Mouse (Mus musculus) cortical plate, adult 2 months (tissue): ENCODE measurements around the gene Sytl2.

Experiments
- CTCF ChIP-seq: fragments of 200-500 bp; IDR thresholded peaks from 2 replicates; pipeline ENCODE4 v1.5.1; 2011; ENCODE audit warnings: mild to moderate bottlenecking, control low read depth, low read length; ENCODE audit not compliant: insufficient read depth; ENCODE audit errors: extremely low read depth
- POLR2A ChIP-seq: fragments of 200-500 bp; IDR thresholded peaks from 2 replicates; pipeline ENCODE4 v1.6.1; 2011; ENCODE audit warnings: mild to moderate bottlenecking, low read length, control low read depth; ENCODE audit not compliant: insufficient read depth; ENCODE audit errors: extremely low read depth

DNA sequence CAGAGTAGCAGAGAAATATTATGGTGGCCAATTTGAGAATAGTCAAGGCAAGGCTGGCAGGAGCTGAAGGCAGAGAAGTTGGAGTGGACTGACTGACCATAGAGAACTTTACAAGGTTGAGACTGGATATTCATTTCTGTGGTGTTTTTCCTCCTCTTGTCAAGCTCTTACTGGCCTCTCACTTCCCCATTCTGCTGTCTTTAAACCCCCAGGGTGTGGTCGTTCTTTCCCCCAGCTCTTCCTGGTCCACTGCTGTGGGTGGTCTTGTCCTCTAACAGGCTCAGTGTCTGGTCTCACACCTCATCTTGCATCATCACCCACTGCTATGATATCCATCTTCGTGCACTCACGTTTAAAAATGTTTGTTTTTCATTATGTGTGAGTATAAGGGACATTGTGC is 11.4 kb downstream of the Sytl2 start:
- TF ChIP-seq CTCF (no peak), POLR2A (no peak)
